Comparison of ENCODE assay signal across 8 mouse cellular contexts in genomic region chr1:134099516-134100235, GRCm38 (mm10). TPM values are rescaled to one million over a fixed set of nuclear protein-coding genes. Genes with fewer than 3 reads are reported as not detected.
DNase-seq lines count a peak whose midpoint lies in the region; ATAC-seq and TF ChIP-seq lines count a peak whose summit lies in the region.

No protein-coding gene starts in this region.

- peaks cover 58% of the 10 kb centered on the region for H3K4me1 ChIP-seq in embryonic facial prominence, embryonic 13.5 days
- peaks cover 45% of the 10 kb centered on the region for H3K4me1 ChIP-seq in intestine, embryonic 15.5 days (replicated peaks)
- peaks cover 66% of the 10 kb centered on the region for H3K4me1 ChIP-seq in lung, postnatal 0 days (ENCODE audit: insufficient read depth, low read depth, low read length)

- TF ChIP-seq CTCF in left cerebral cortex, adult 2 months (IDR thresholded peaks at IDR 0.05) = no peak; the same call in 1 of the 2 replicates
- no peak for TF ChIP-seq CTCF in lung, postnatal 0 days (IDR thresholded peaks at IDR 0.05)

- peak overlapping the region; percentile 85 for H3K27ac ChIP-seq in left cerebral cortex, adult 2 months
- peak overlapping the region; percentile 89 for H3K27ac ChIP-seq in embryonic facial prominence, embryonic 13.5 days
- H3K27ac ChIP-seq in intestine, embryonic 15.5 days = peak overlapping the region; percentile 93
- peak overlapping the region; percentile 97 for H3K27ac ChIP-seq in lung, postnatal 0 days (ENCODE audit: low read length)

- no peak for DNase-seq in left cerebral cortex, adult 2 months (ENCODE audit: extremely low spot score in 1 of 2, low spot score in 2 of 2)
- DNase-seq in left cerebral cortex, adult 9 months (ENCODE audit: low spot score in 2 of 2) = no peak
- DNase-seq in lung, postnatal 0 days (ENCODE audit: low spot score) = peak; percentile 59
- no peak for DNase-seq in embryo, embryonic 10 days (ENCODE audit: low spot score)
- no peak for DNase-seq in adipocyte (ENCODE audit: low spot score)
- DNase-seq in layer of hippocampus, adult 18-20 months (ENCODE audit: low spot score in 2 of 2) = no peak

- 24% methylated on average over 12 of the region's 12 CpGs for WGBS in embryonic facial prominence, embryonic 13.5 days
- 18% methylated on average over 12 of the region's 12 CpGs for WGBS in intestine, embryonic 15.5 days
- WGBS in lung, postnatal 0 days = 11% methylated on average over 12 of the region's 12 CpGs

- intact Hi-C loops in left cerebral cortex, adult 2 months (cut with DNase I) = no loop called here

- TF ChIP-seq EP300 in lung, postnatal 0 days (IDR thresholded peaks at IDR 0.05) = no peak

- no peaks in the 10 kb centered on the region for H3K36me3 ChIP-seq in embryonic facial prominence, embryonic 13.5 days
- no peaks in the 10 kb centered on the region for H3K36me3 ChIP-seq in intestine, embryonic 15.5 days
- H3K36me3 ChIP-seq in lung, postnatal 0 days (ENCODE audit: insufficient read depth, low read length) = no peaks in the 10 kb centered on the region

- H3K4me3 ChIP-seq in left cerebral cortex, adult 2 months = peak overlapping the region; percentile 25
- peak overlapping the region; percentile 46 for H3K4me3 ChIP-seq in embryonic facial prominence, embryonic 13.5 days
- peak overlapping the region; percentile 34 for H3K4me3 ChIP-seq in intestine, embryonic 15.5 days (replicated peaks)
- H3K4me3 ChIP-seq in lung, postnatal 0 days (ENCODE audit: low read depth, low read length) = peak overlapping the region; percentile 19

- H3K27me3 ChIP-seq in embryonic facial prominence, embryonic 13.5 days = no peaks in the 10 kb centered on the region
- no peaks in the 10 kb centered on the region for H3K27me3 ChIP-seq in intestine, embryonic 15.5 days (replicated peaks)
- H3K27me3 ChIP-seq in lung, postnatal 0 days (replicated peaks; ENCODE audit: insufficient read depth, low read length) = no peaks in the 10 kb centered on the region

- peak overlapping the region; percentile 60 for H3K9ac ChIP-seq in embryonic facial prominence, embryonic 13.5 days
- peak overlapping the region; percentile 31; the same call in 1 of the 2 replicates for H3K9ac ChIP-seq in intestine, embryonic 15.5 days
- peak overlapping the region; percentile 46 for H3K9ac ChIP-seq in lung, postnatal 0 days (replicated peaks; ENCODE audit: low read depth)

- H3K4me2 ChIP-seq in embryonic facial prominence, embryonic 13.5 days = peak overlapping the region; percentile 65
- peak overlapping the region; percentile 66 for H3K4me2 ChIP-seq in intestine, embryonic 15.5 days (replicated peaks)
- peak overlapping the region; percentile 54 for H3K4me2 ChIP-seq in lung, postnatal 0 days (replicated peaks; ENCODE audit: low read depth, low read length)

- no peak for ATAC-seq in embryonic facial prominence, embryonic 13.5 days (ENCODE audit: insufficient number of reproducible peaks, insufficient read depth, low FRiP score, low TSS enrichment, low read depth)
- ATAC-seq in intestine, embryonic 15.5 days = no peak
- no peak for ATAC-seq in lung, postnatal 0 days

- H3K9me3 ChIP-seq in embryonic facial prominence, embryonic 13.5 days = no peaks in the 10 kb centered on the region
- no peaks in the 10 kb centered on the region for H3K9me3 ChIP-seq in intestine, embryonic 15.5 days
- H3K9me3 ChIP-seq in lung, postnatal 0 days (ENCODE audit: low read length) = no peaks in the 10 kb centered on the region

RNA-seq across cellular contexts. Expression of gene Chit1, which starts 11.4 kb away (rescaled TPM):
- not detected for total RNA-seq in left cerebral cortex, adult 2 months (2021)
- not detected in 2 replicates for polyA plus RNA-seq in embryonic facial prominence, embryonic 13.5 days (2015; fragmentation: Nextera tagmentation; extraction: Ambion mirVana)
- not detected in 2 replicates for polyA plus RNA-seq in intestine, embryonic 15.5 days (2015; fragmentation: Nextera tagmentation; extraction: Ambion mirVana)
- 0.29 TPM in 1 of 2 replicates, not detected in the other for polyA plus RNA-seq in lung, postnatal 0 days (2015; fragmentation: Nextera tagmentation; extraction: Ambion mirVana)
- under 1 TPM in 1 of 2 experiments, not detected in 1; 0.17 TPM for total RNA-seq in layer of hippocampus, adult 18-20 months (2021)

RNA-seq across cellular contexts. Expression of gene Btg2, which starts 20.8 kb away (rescaled TPM):
- 10 to 100 TPM; 26.2 to 28.3 TPM for total RNA-seq in left cerebral cortex, adult 2 months (2021)
- 21.2 and 24.2 TPM in 2 replicates for polyA plus RNA-seq in embryonic facial prominence, embryonic 13.5 days (2015; fragmentation: Nextera tagmentation; extraction: Ambion mirVana)
- polyA plus RNA-seq in intestine, embryonic 15.5 days (2015; fragmentation: Nextera tagmentation; extraction: Ambion mirVana) = 41.0 and 41.3 TPM in 2 replicates
- 177 and 184 TPM in 2 replicates for polyA plus RNA-seq in lung, postnatal 0 days (2015; fragmentation: Nextera tagmentation; extraction: Ambion mirVana)
- total RNA-seq in layer of hippocampus, adult 18-20 months (2021) = 10 to 100 TPM; 16.6 to 24.9 TPM
